Mouse (Mus musculus): Measurements from ENCODE around the gene Gm3618.
"Not testable (repeated sequence)": the region's sequence is repeated elsewhere in the genome, so short reads cannot be mapped to it uniquely, and the experiment has no call there.

The Gm3618 gene

GRCm38 (mm10) chr14:6343578-6343977 lies at the start of gene Gm3618:
Gene Gm3618, minus strand, starts transcription at chr14:6343678.
- not testable (repeated sequence) for DNase-seq (ENCODE audit: low spot score in 2 of 2)

GRCm38 (mm10) chr14:6390219-6390618 lies 46.7 kb upstream of the Gm3618 start, which contains the start of gene Gm16440:
Gene Gm16440, minus strand, starts transcription at chr14:6390319.
- DNase-seq (ENCODE audit: low spot score in 2 of 2): not testable (repeated sequence)

GRCm38 (mm10) chr14:6304743-6305142 lies 38.7 kb downstream of the Gm3618 start, which contains the start of gene Gm21103:
Gene Gm21103, minus strand, starts transcription at chr14:6304843.
- not testable (repeated sequence) for DNase-seq (ENCODE audit: low spot score in 2 of 2)

- DNase-seq (ENCODE audit: low spot score in 2 of 2): peak; percentile 72 to 74
Observed at GRCm38 (mm10) chr14:6286931-6287715, 56.4 kb downstream of the Gm3618 start, which contains the start of gene Gm3411. Gene Gm3411, minus strand, starts transcription at chr14:6287250.

Measured in heart, adult 9 months (tissue).